8 mouse cellular contexts compared by ENCODE assay signal in genomic region chr9:72797136-72797621, GRCm38 (mm10). TPM values are rescaled to one million over a fixed set of nuclear protein-coding genes. Genes with fewer than 3 reads are reported as not detected.
A peak's percentile ranks its signal among the peaks of the same experiment; 100 is the strongest.
DNase-seq lines count a peak whose midpoint lies in the region; ATAC-seq and TF ChIP-seq lines count a peak whose summit lies in the region.
"Had no signal": no experiment of that assay in that cellular context is flagged by ENCODE, and none has a peak within 500 bp of the region (broad histone marks: within the 10 kb centered on the region; RNA-seq: fewer than 3 reads in every experiment).

No protein-coding gene starts in this region.

- H3K27ac ChIP-seq in hindbrain, embryonic 16.5 days (ENCODE audit: low read depth, low read length) = no peak overlapping the region
- no peak overlapping the region for H3K27ac ChIP-seq in layer of hippocampus, adult 2 months
- H3K27ac ChIP-seq: embryonic facial prominence, embryonic 15.5 days had no signal

- H3K27me3 ChIP-seq in hindbrain, embryonic 16.5 days (replicated peaks; ENCODE audit: control insufficient read depth, insufficient read depth, low read length) = no peaks in the 10 kb centered on the region
- H3K27me3 ChIP-seq: embryonic facial prominence, embryonic 15.5 days had no signal

- WGBS in hindbrain, embryonic 16.5 days = 52% methylated on average over 9 of the region's 9 CpGs

- H3K36me3 ChIP-seq in hindbrain, embryonic 16.5 days (ENCODE audit: control insufficient read depth, insufficient read depth, low read length) = no peaks in the 10 kb centered on the region
- H3K36me3 ChIP-seq: embryonic facial prominence, embryonic 15.5 days had no signal

- no peak overlapping the region for H3K4me3 ChIP-seq in hindbrain, embryonic 16.5 days (ENCODE audit: low read length)
- no peak overlapping the region for H3K4me3 ChIP-seq in layer of hippocampus, adult 2 months
- H3K4me3 ChIP-seq: embryonic facial prominence, embryonic 15.5 days had no signal

- no peak overlapping the region for H3K4me2 ChIP-seq in hindbrain, embryonic 16.5 days (ENCODE audit: low read length)
- H3K4me2 ChIP-seq: embryonic facial prominence, embryonic 15.5 days had no signal

- DNase-seq in ZHBTc4 (ENCODE audit: low read depth, low spot score) = peak; percentile 79
- DNase-seq in heart, adult 11 months = peak; percentile 99
- DNase-seq in kidney, postnatal 4 days = peak; percentile 34 to 48
- DNase-seq in layer of hippocampus, adult 2 months (ENCODE audit: low spot score in 2 of 2) = no peak
- DNase-seq in left cerebral cortex, adult 8-10 months (ENCODE audit: low spot score in 2 of 2) = no peak

- no peak for TF ChIP-seq CTCF in layer of hippocampus, adult 2 months (conservative IDR thresholded peaks at IDR 0.05)

- H3K9ac ChIP-seq in hindbrain, embryonic 16.5 days (ENCODE audit: low read depth, low read length) = no peak overlapping the region
- H3K9ac ChIP-seq: embryonic facial prominence, embryonic 15.5 days had no signal

- H3K4me1 ChIP-seq in hindbrain, embryonic 16.5 days (ENCODE audit: control insufficient read depth, insufficient read depth, low read depth, low read length) = no peaks in the 10 kb centered on the region

- H3K9me3 ChIP-seq in hindbrain, embryonic 16.5 days (ENCODE audit: control insufficient read depth, low read length) = no peaks in the 10 kb centered on the region

- ATAC-seq in neutrophil, adult 5-6 weeks (ENCODE audit: extremely low read depth, insufficient number of reproducible peaks, low FRiP score, poor library complexity, severe bottlenecking) = 0 out of 2 replicates have a peak, but pooled peaks have one; percentile 16
- ATAC-seq in hindbrain, embryonic 16.5 days = no peak

RNA-seq across cellular contexts. Expression of gene Prtg, which starts 9.5 kb away (rescaled TPM):
- 0.12 TPM in 1 of 2 replicates, not detected in the other for total RNA-seq in neutrophil, adult 5-6 weeks (2017)
- polyA plus RNA-seq in hindbrain, embryonic 16.5 days (2015; fragmentation: Nextera tagmentation; extraction: Ambion mirVana) = 0.40 and 0.51 TPM in 2 replicates
- total RNA-seq in layer of hippocampus, adult 2 months (2021) = 1 to 10 TPM; 3.2 to 3.3 TPM
- 1 to 10 TPM; 1.7 to 2.6 (median 1.9) TPM for total RNA-seq in left cerebral cortex, adult 8-10 months (2022)

Comparison
In these comparisons a context has a peak if more than half of its experiments do, and no peak if none do; other contexts are left out.
1. DNase-seq: peak in ZHBTc4 (single experiment), heart, adult 11 months (single experiment) and kidney, postnatal 4 days (2 of 2); none in layer of hippocampus, adult 2 months (0 of 2) and left cerebral cortex, adult 8-10 months (0 of 2).